Comparison of ENCODE assay signal across 17 mouse cellular contexts in genomic region chr1:87892499-87892898, GRCm38 (mm10). TPM values are rescaled to one million over a fixed set of nuclear protein-coding genes. Genes with fewer than 3 reads are reported as not detected.
DNase-seq lines count a peak whose midpoint lies in the region; ATAC-seq lines count a peak whose summit lies in the region.
"Had no signal": no experiment of that assay in that cellular context is flagged by ENCODE, and none has a peak within 500 bp of the region (broad histone marks: within the 10 kb centered on the region; RNA-seq: fewer than 3 reads in every experiment).

No protein-coding gene starts in this region.

- H3K4me1 ChIP-seq in kidney, embryonic 16.5 days (ENCODE audit: insufficient read depth, low read length) = no peaks in the 10 kb centered on the region
- H3K4me1 ChIP-seq in stomach, embryonic 16.5 days (ENCODE audit: control insufficient read depth, insufficient read depth, low read length) = peaks cover 3% of the 10 kb centered on the region; the same call in 1 of the 2 replicates
- H3K4me1 ChIP-seq: hindbrain, embryonic 15.5 days; limb, embryonic 12.5 days; midbrain, embryonic 13.5 days had no signal

- H3K4me3 ChIP-seq in kidney, embryonic 16.5 days (ENCODE audit: low read length) = no peak overlapping the region
- no peak overlapping the region for H3K4me3 ChIP-seq in stomach, embryonic 16.5 days (replicated peaks; ENCODE audit: low read length)
- H3K4me3 ChIP-seq: forebrain, embryonic 10.5 days; hindbrain, embryonic 15.5 days; limb, embryonic 12.5 days; midbrain, embryonic 13.5 days had no signal

- no peaks in the 10 kb centered on the region for H3K27me3 ChIP-seq in kidney, embryonic 16.5 days (ENCODE audit: insufficient read depth, low read length)
- no peaks in the 10 kb centered on the region for H3K27me3 ChIP-seq in stomach, embryonic 16.5 days (ENCODE audit: control insufficient read depth, insufficient read depth, low read length)
- H3K27me3 ChIP-seq: hindbrain, embryonic 15.5 days; limb, embryonic 12.5 days; midbrain, embryonic 13.5 days had no signal

- no peak overlapping the region for H3K4me2 ChIP-seq in kidney, embryonic 16.5 days (replicated peaks; ENCODE audit: low read depth, low read length)
- H3K4me2 ChIP-seq in stomach, embryonic 16.5 days (ENCODE audit: low read depth, low read length) = no peak overlapping the region
- H3K4me2 ChIP-seq: hindbrain, embryonic 15.5 days; limb, embryonic 12.5 days; lung, embryonic 14.5 days; midbrain, embryonic 13.5 days had no signal

- peak; percentile 61 for DNase-seq in kidney, adult 18-20 months
- DNase-seq in brain, adult 2 months (ENCODE audit: low read depth, low spot score) = peak; percentile 66
- DNase-seq in kidney, postnatal 10 days = peak; percentile 57
- no peak for DNase-seq in thymus, postnatal 36 days
- DNase-seq in spleen, postnatal 10 days (ENCODE audit: low spot score in 2 of 2) = no peak
- DNase-seq: B cell, adult 2 months; cerebellum, adult 18-20 months; heart, postnatal 10 days; lung, embryonic 14.5 days; right cerebral cortex, postnatal 25 days; thymus, postnatal 25 days had no signal

- no peaks in the 10 kb centered on the region for H3K36me3 ChIP-seq in kidney, embryonic 16.5 days (ENCODE audit: insufficient read depth, low read length)
- no peaks in the 10 kb centered on the region for H3K36me3 ChIP-seq in stomach, embryonic 16.5 days (ENCODE audit: control insufficient read depth, insufficient read depth, low read length)
- H3K36me3 ChIP-seq: hindbrain, embryonic 15.5 days had no signal

- no peak for ATAC-seq in kidney, embryonic 16.5 days (ENCODE audit: low FRiP score, low TSS enrichment)
- ATAC-seq in stomach, embryonic 16.5 days (ENCODE audit: insufficient read depth, low FRiP score) = peak; percentile 81
- ATAC-seq: midbrain, embryonic 13.5 days had no signal

- 87% methylated on average over 2 of the region's 2 CpGs for WGBS in kidney, embryonic 16.5 days
- WGBS in stomach, embryonic 16.5 days = 67% methylated on average over 2 of the region's 2 CpGs

- H3K9ac ChIP-seq in kidney, embryonic 16.5 days (replicated peaks; ENCODE audit: low read length) = no peak overlapping the region
- H3K9ac ChIP-seq in stomach, embryonic 16.5 days (ENCODE audit: low read length) = no peak overlapping the region
- H3K9ac ChIP-seq: hindbrain, embryonic 15.5 days; limb, embryonic 12.5 days; lung, embryonic 14.5 days; midbrain, embryonic 13.5 days had no signal

- H3K9me3 ChIP-seq in kidney, embryonic 16.5 days (ENCODE audit: low read length) = no peaks in the 10 kb centered on the region
- H3K9me3 ChIP-seq in stomach, embryonic 16.5 days (replicated peaks; ENCODE audit: control insufficient read depth, low read length) = no peaks in the 10 kb centered on the region
- H3K9me3 ChIP-seq: forebrain, embryonic 10.5 days; hindbrain, embryonic 15.5 days; limb, embryonic 12.5 days; midbrain, embryonic 13.5 days had no signal

- H3K27ac ChIP-seq in kidney, embryonic 16.5 days (ENCODE audit: low read length) = no peak overlapping the region
- H3K27ac ChIP-seq in stomach, embryonic 16.5 days (ENCODE audit: low read length) = peak overlapping the region; percentile 44
- H3K27ac ChIP-seq: forebrain, embryonic 10.5 days; hindbrain, embryonic 15.5 days; limb, embryonic 12.5 days; midbrain, embryonic 13.5 days had no signal

RNA-seq across cellular contexts. Expression of gene Dgkd, which starts 39.4 kb away (rescaled TPM):
- 33.8 and 35.3 TPM in 2 replicates for polyA plus RNA-seq in kidney, embryonic 16.5 days (2015; fragmentation: Nextera tagmentation; extraction: Ambion mirVana)
- 30.0 and 30.7 TPM in 2 replicates for polyA plus RNA-seq in stomach, embryonic 16.5 days (2015; fragmentation: Nextera tagmentation; extraction: Ambion mirVana)

Comparison
In these comparisons a context has a peak if more than half of its experiments do, and no peak if none do; other contexts are left out.
1. DNase-seq: peak in kidney, adult 18-20 months (single experiment), brain, adult 2 months (single experiment) and kidney, postnatal 10 days (single experiment); none in thymus, postnatal 36 days (0 of 2) and spleen, postnatal 10 days (0 of 2).